Mouse (Mus musculus): ENCODE results near the gene Zfp410.
"Not testable (repeated sequence)": the region's sequence is repeated elsewhere in the genome, so short reads cannot be mapped to it uniquely, and the experiment has no call there.

Zfp410 gene

DNA sequence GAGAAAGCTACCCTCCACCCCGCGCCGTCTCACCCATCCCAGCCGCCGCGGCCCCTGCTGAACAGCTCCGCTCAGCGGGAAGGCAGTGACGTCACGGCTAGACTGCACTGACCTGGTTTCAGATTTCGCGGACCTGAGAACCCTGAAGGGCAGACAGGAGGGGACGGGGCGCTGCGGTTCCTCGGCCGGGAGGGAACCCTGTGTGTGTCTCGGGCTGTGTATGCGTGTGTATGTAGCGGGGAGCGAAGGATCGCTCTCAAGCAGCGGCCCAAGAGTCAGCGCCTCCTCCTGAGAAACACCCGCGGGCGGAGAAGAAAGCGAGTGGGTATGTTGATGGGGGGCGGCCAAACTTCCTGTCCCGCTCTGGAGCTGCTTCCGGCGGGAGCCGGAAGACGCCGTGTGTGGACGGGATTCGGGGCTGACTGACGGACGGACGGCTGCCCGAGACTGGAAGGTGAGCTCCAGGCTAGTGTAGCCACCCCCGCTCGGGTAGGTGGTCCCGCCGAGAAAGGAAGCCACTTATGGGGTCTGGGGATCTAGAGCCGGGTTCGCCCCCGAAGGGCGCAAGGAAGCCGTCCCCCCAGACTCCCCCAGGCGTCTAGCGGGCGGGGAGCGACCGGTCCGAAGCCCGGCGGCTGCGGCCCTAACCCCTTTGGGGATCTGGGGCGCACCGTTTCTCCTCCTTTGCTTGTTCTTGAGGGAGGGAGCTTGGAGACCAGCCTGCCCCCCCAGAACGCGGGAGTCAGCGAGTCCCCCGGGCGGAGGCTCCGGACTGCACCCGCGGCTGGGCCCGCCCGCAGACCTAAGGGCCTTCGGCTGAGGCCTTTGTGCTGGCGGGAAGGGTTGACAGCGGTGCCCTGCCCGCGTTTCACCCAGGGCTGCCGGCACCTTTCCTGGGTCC, at the start of gene Zfp410:
Zfp410 (plus strand) TSS at position 132 of the 901 bp plus-strand sequence.
- DNase-seq (ENCODE audit: low spot score), result peak; percentile 87

GRCm38 (mm10) chr12:84267264-84267663, 49.4 kb upstream of the Zfp410 start:
- DNase-seq (ENCODE audit: low spot score), result no peak

DNA sequence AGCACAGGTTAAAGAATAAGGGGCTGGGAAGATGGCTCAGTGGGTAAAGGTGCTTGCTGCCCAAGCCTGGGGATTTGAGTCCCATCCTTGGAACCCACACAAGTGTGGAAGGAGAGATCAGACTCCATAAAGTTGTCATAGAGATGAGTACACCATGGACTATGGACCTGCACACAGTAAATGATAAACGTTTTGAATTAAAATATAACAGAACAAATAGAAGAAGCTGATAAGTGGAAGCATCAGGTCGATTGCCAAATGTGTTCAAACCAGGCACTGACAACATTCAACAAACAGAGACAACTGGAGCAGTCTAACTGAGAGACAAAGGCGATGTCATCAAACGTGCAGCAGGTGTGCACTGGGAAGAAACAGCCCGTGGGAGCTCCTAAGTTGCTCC, 43.3 kb upstream of the Zfp410 start:
- DNase-seq (ENCODE audit: low spot score), result no peak

DNA sequence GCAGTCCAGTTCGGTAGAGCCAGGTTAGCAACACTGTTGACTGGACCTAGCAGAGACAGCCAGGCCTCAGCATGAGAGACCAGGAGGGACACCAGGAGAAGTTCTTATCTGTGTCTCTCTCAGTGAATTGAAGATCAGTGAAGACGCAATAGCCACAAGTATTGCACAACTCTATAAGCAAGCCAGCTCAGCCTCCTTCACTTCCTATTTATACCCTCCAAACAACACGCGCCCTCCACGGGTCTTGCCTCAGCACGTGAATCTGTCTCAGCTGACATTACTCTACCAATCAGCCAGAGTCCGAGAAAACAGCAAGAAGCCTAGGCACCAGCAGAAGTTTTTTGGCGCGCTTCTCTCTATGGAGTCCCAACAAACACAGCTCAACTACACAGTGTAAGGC, 41.4 kb upstream of the Zfp410 start:
- no peak for DNase-seq (ENCODE audit: low spot score)

DNA sequence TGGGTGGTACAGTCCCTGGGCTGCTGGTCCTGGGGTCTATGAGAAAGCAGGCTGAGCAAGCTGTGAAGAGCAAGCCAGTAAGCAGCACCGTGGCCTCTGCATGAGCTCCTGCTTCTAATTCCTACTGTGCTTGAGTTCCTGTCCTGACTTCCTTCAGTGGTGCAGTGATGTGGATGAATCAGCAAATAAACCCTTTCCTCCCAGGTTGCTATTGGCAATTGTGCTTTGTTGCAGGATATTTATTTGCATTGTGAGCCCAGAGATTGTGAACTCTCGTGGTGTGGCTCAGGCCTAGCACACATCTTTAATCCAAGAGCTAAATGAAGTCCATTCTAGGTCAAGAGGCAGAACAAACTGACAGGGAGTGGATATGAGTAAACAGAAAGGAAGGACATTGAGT, 40.4 kb upstream of the Zfp410 start:
- DNase-seq (ENCODE audit: low spot score), result no peak

DNA sequence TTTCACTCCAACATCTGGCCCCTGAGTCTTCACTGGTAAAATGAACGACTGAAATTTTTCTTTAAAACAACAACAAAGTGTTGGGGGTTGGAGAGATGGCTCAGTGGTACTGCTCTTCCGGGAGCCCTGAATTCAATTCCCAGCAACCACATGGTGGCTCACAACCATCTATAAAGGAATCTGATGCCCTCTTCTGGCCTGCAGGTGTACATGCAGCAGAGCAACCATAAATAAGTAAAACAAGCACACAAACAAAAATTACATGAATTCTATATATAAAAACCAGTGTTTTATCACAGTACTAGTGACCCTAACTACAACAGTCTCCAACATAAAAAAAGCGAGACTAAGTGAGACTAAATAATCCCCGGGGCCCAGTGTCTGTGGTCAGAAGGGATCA, 39.9 kb upstream of the Zfp410 start:
- no peak for DNase-seq (ENCODE audit: low spot score)

GRCm38 (mm10) chr12:84277832-84278231, 38.8 kb upstream of the Zfp410 start:
- DNase-seq (ENCODE audit: low spot score), result no peak

DNA sequence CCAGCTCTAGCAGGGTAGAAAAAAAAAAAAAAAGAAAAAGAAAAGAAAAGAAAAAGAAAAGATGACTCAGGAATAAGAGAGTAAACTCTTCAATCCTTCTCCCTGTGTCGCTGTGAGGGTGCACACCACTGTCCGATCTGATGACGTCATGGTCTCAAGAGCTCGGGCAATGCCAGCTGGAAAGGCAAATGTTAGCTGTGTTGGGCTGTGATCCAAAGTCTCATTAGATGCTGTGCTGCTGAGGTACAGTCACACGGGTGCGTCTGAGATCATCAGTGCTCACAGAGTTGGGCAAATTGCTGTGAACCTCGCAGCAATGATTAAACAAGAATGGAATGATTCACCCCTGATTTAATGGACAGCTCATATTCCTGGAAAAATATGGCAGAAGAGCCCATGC, 37.8 kb upstream of the Zfp410 start:
- DNase-seq (ENCODE audit: low spot score), result no peak

GRCm38 (mm10) chr12:84284391-84284790, 32.3 kb upstream of the Zfp410 start:
- DNase-seq (ENCODE audit: low spot score), result no peak

- peak; percentile 94 for DNase-seq (ENCODE audit: low spot score)
Measured at GRCm38 (mm10) chr12:84284885-84285592, 31.6 kb upstream of the Zfp410 start, which contains the start of gene Ptgr2. Gene Ptgr2, plus strand, starts transcription at chr12:84285232.

GRCm38 (mm10) chr12:84285593-84285968, 31.1 kb upstream of the Zfp410 start:
- DNase-seq (ENCODE audit: low spot score), result no peak

DNA sequence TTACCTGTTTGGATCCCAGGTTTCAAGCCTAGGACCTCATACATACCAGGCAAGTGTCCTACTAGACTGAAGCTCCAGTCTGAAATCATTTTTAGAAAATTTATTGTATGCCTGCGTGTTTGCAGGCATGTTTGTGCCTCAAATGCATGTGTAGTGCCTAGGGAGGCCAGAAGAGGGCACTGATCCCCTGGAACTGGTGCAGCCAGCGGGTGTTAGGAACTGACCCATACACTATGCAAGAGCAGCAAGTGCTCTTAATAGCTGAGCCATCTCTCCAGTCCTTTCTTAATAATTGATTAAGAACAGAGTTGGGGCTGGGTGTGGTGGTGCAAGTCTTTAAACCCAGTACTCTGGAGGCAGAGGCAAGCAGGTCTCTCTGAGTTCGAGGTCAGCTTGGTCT, 28.2 kb upstream of the Zfp410 start:
- DNase-seq (ENCODE audit: low spot score), result peak; percentile 50

- no peak for DNase-seq (ENCODE audit: low spot score)
Measured at GRCm38 (mm10) chr12:84297851-84298250, 18.8 kb upstream of the Zfp410 start.

- no peak for DNase-seq (ENCODE audit: low spot score)
Measured at GRCm38 (mm10) chr12:84299265-84299664, 17.4 kb upstream of the Zfp410 start.

- DNase-seq (ENCODE audit: low spot score), result no peak
Measured at GRCm38 (mm10) chr12:84304101-84304500, 12.6 kb upstream of the Zfp410 start.

GRCm38 (mm10) chr12:84304554-84304953, 12.1 kb upstream of the Zfp410 start:
- DNase-seq (ENCODE audit: low spot score), result no peak

- DNase-seq (ENCODE audit: low spot score), result no peak
Measured at GRCm38 (mm10) chr12:84311306-84311705, 5.3 kb upstream of the Zfp410 start.

DNA sequence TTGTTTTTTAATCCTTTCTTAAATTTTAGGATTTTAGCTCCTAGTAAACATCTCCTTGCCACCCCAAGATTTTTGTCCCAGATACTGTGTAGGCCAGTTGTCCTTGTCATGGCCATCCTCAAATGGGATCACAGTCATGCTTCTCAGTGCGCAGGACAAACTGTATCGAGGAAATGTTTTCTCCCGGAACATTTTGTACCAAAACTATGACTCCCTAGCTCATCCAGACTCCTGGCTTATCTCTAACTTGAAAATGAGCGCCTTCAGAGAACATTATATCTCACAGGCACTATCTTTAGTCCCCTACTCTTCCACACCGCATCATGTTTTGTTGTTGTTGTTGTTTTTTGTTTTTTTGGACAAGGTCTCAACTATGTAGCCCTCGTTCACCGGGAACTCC, 646 bp upstream of the Zfp410 start:
- no peak for DNase-seq (ENCODE audit: low spot score)

- DNase-seq (ENCODE audit: low spot score), result no peak
Measured at GRCm38 (mm10) chr12:84327111-84327512, 10.5 kb downstream of the Zfp410 start.

GRCm38 (mm10) chr12:84336963-84337625, 20.4 kb downstream of the Zfp410 start:
- DNase-seq (ENCODE audit: low spot score), result no peak

DNA sequence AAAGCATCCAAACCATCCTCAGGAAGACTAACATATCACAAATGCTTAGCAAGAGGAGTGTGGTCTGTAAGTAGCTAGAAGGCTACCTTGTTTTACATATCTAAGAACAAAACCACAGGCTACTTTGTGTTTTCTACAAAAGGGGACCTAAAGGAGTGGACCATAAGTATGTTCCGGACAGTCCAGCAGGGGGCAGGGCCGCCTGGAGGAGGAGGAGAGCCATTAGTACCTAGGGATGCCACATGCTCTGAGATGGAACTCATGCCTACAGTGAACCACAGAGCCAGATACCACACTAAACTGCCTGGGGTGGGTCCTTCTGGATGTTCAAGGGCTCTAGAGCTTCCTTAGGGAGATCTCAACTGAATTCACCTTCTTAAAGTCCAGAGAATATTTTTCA, 30.5 kb downstream of the Zfp410 start:
- peak; percentile 39 for DNase-seq (ENCODE audit: low spot score)

- DNase-seq (ENCODE audit: low spot score), result not testable (repeated sequence)
Measured at GRCm38 (mm10) chr12:84358699-84359098, 42.0 kb downstream of the Zfp410 start.
